Mouse (Mus musculus): ENCODE data around the gene Inafm1. TPM values are rescaled to one million over a fixed set of nuclear protein-coding genes. Genes with fewer than 3 reads are reported as not detected.
A peak's percentile ranks its signal among the peaks of the same experiment; 100 is the strongest.
"Not testable (repeated sequence)": the region's sequence is repeated elsewhere in the genome, so short reads cannot be mapped to it uniquely, and the experiment has no call there.

Gene Inafm1
- 6.8 and 9.6 TPM in 2 replicates for total RNA-seq (2015; ENCODE audit: low replicate concordance)
- 16.3 and 19.3 TPM in 2 replicates for total RNA-seq (2017; ENCODE audit: low replicate concordance)

- ATAC-seq (replicated peaks; ENCODE audit: low FRiP score, poor library complexity, severe bottlenecking) = peak; percentile 60
Measured at GRCm38 (mm10) chr7:16273081-16273765, at the start of gene Inafm1. Gene Inafm1, minus strand, starts transcription at chr7:16273617.

- no peak for ATAC-seq (replicated peaks; ENCODE audit: low FRiP score, poor library complexity, severe bottlenecking)
Measured at GRCm38 (mm10) chr7:16320479-16320878, 47.1 kb upstream of the Inafm1 start.

- ATAC-seq (replicated peaks; ENCODE audit: low FRiP score, poor library complexity, severe bottlenecking) = no peak
Measured at GRCm38 (mm10) chr7:16319216-16319615, 45.8 kb upstream of the Inafm1 start.

- ATAC-seq (replicated peaks; ENCODE audit: low FRiP score, poor library complexity, severe bottlenecking) = no peak
Measured at GRCm38 (mm10) chr7:16317094-16317493, 43.7 kb upstream of the Inafm1 start.

GRCm38 (mm10) chr7:16315222-16315759 is 41.9 kb upstream of the Inafm1 start:
- no peak for ATAC-seq (replicated peaks; ENCODE audit: low FRiP score, poor library complexity, severe bottlenecking)

GRCm38 (mm10) chr7:16314221-16314775 is 40.9 kb upstream of the Inafm1 start:
- peak; percentile 12 for ATAC-seq (replicated peaks; ENCODE audit: low FRiP score, poor library complexity, severe bottlenecking)

- peak; percentile 60 for ATAC-seq (replicated peaks; ENCODE audit: low FRiP score, poor library complexity, severe bottlenecking)
Measured at GRCm38 (mm10) chr7:16313481-16314220, 40.2 kb upstream of the Inafm1 start.

- ATAC-seq (replicated peaks; ENCODE audit: low FRiP score, poor library complexity, severe bottlenecking) = no peak
Measured at GRCm38 (mm10) chr7:16312672-16313311, 39.4 kb upstream of the Inafm1 start.

- no peak for ATAC-seq (replicated peaks; ENCODE audit: low FRiP score, poor library complexity, severe bottlenecking)
Measured at GRCm38 (mm10) chr7:16312011-16312671, 38.7 kb upstream of the Inafm1 start.

GRCm38 (mm10) chr7:16311453-16312004 is 38.1 kb upstream of the Inafm1 start:
- ATAC-seq (replicated peaks; ENCODE audit: low FRiP score, poor library complexity, severe bottlenecking) = no peak

- ATAC-seq (replicated peaks; ENCODE audit: low FRiP score, poor library complexity, severe bottlenecking) = no peak
Measured at GRCm38 (mm10) chr7:16310521-16311452, 37.4 kb upstream of the Inafm1 start.

- peak; percentile 70 for ATAC-seq (replicated peaks; ENCODE audit: low FRiP score, poor library complexity, severe bottlenecking)
Measured at GRCm38 (mm10) chr7:16310020-16310520, 36.7 kb upstream of the Inafm1 start.

- peak; percentile 62 for ATAC-seq (replicated peaks; ENCODE audit: low FRiP score, poor library complexity, severe bottlenecking)
Measured at GRCm38 (mm10) chr7:16309318-16310019, 36.1 kb upstream of the Inafm1 start.

GRCm38 (mm10) chr7:16308555-16309317 is 35.3 kb upstream of the Inafm1 start:
- ATAC-seq (replicated peaks; ENCODE audit: low FRiP score, poor library complexity, severe bottlenecking) = no peak

- not testable (repeated sequence) for ATAC-seq (replicated peaks; ENCODE audit: low FRiP score, poor library complexity, severe bottlenecking)
Measured at GRCm38 (mm10) chr7:16308093-16308492, 34.7 kb upstream of the Inafm1 start, which contains the start of gene Bbc3. Gene Bbc3, plus strand, starts transcription at chr7:16308393.

GRCm38 (mm10) chr7:16307141-16307540 is 33.7 kb upstream of the Inafm1 start:
- not testable (repeated sequence) for ATAC-seq (replicated peaks; ENCODE audit: low FRiP score, poor library complexity, severe bottlenecking)
